ENCODE assay signal across 19 mouse cellular contexts in the genomic region with DNA sequence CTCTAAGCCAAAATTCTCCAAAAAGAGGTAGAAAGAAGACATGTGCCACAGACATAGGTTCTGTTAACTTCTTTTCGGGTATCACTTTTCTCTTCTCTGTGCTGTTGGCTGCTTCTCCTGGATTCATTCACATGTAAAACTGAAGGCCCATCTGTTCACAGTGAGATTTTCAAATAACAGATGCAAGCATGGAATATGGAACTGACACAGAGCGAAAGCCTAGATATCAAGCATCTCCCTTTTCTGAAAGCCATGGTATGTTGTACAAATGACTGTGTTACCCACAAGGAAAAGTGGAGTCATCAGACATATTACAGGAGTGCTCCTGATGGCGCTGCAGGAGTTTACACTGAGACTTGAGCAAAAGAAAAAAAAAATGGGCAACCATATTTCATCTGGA.
DNase-seq lines count a peak whose midpoint lies in the region; ATAC-seq lines count a peak whose summit lies in the region.
"Had no signal": no experiment of that assay in that cellular context is flagged by ENCODE, and none has a peak within 500 bp of the region (broad histone marks: within the 10 kb centered on the region; RNA-seq: fewer than 3 reads in every experiment).

No protein-coding gene starts in this region.

- ATAC-seq in forebrain, embryonic 13.5 days, result peak; percentile 85; the same call in 1 of the 2 replicates
- ATAC-seq in forebrain, embryonic 12.5 days (ENCODE audit: low FRiP score), result no peak
- ATAC-seq: intestine, postnatal 0 days; lung, postnatal 0 days had no signal

- no peak overlapping the region for H3K4me2 ChIP-seq in forebrain, embryonic 13.5 days
- no peak overlapping the region for H3K4me2 ChIP-seq in forebrain, embryonic 12.5 days
- H3K4me2 ChIP-seq: hindbrain, embryonic 14.5 days; limb, embryonic 12.5 days; midbrain, embryonic 11.5 days had no signal

- no peaks in the 10 kb centered on the region for H3K9me3 ChIP-seq in forebrain, embryonic 13.5 days (replicated peaks)
- no peaks in the 10 kb centered on the region for H3K9me3 ChIP-seq in forebrain, embryonic 12.5 days
- H3K9me3 ChIP-seq: limb, embryonic 12.5 days had no signal

- H3K4me3 ChIP-seq in forebrain, embryonic 13.5 days, result no peak overlapping the region
- no peak overlapping the region for H3K4me3 ChIP-seq in forebrain, embryonic 12.5 days (replicated peaks)
- H3K4me3 ChIP-seq: limb, embryonic 12.5 days had no signal

- H3K9ac ChIP-seq in forebrain, embryonic 13.5 days, result no peak overlapping the region
- no peak overlapping the region for H3K9ac ChIP-seq in forebrain, embryonic 12.5 days
- H3K9ac ChIP-seq: hindbrain, embryonic 14.5 days; limb, embryonic 12.5 days; liver, embryonic 14.5 days had no signal

- H3K36me3 ChIP-seq in forebrain, embryonic 13.5 days (ENCODE audit: poor library complexity, severe bottlenecking), result no peaks in the 10 kb centered on the region
- no peaks in the 10 kb centered on the region for H3K36me3 ChIP-seq in forebrain, embryonic 12.5 days (replicated peaks)
- H3K36me3 ChIP-seq: limb, embryonic 12.5 days had no signal

- 81% methylated on average over 3 of the region's 3 CpGs for WGBS in forebrain, embryonic 13.5 days
- 97% methylated on average over 3 of the region's 3 CpGs for WGBS in forebrain, embryonic 12.5 days

- H3K27me3 ChIP-seq in forebrain, embryonic 13.5 days, result no peaks in the 10 kb centered on the region
- H3K27me3 ChIP-seq in forebrain, embryonic 12.5 days, result no peaks in the 10 kb centered on the region
- H3K27me3 ChIP-seq: CH12.LX; limb, embryonic 12.5 days had no signal

- H3K27ac ChIP-seq in forebrain, embryonic 13.5 days, result no peak overlapping the region
- H3K27ac ChIP-seq in forebrain, embryonic 12.5 days, result no peak overlapping the region
- H3K27ac ChIP-seq: hindbrain, embryonic 14.5 days; limb, embryonic 12.5 days; liver, embryonic 14.5 days had no signal

- peak; percentile 32 for DNase-seq in right cerebral cortex, adult 18-20 months
- DNase-seq in right cerebral cortex, postnatal 4 days, result no peak
- peak; percentile 7 to 19 for DNase-seq in layer of hippocampus, postnatal 10 days (ENCODE audit: low spot score in 2 of 2)
- DNase-seq in adrenal gland, adult 18-20 months (ENCODE audit: low spot score in 2 of 2), result no peak
- no peak for DNase-seq in spleen, postnatal 10 days (ENCODE audit: low spot score in 2 of 2)
- DNase-seq in urinary bladder, adult 18-20 months (ENCODE audit: low spot score in 2 of 2), result no peak
- DNase-seq: adrenal gland, postnatal 25 days; gastrocnemius, postnatal 14 days; kidney, postnatal 10 days; thymus, postnatal 14 days had no signal

- no peaks in the 10 kb centered on the region for H3K4me1 ChIP-seq in forebrain, embryonic 13.5 days
- H3K4me1 ChIP-seq in forebrain, embryonic 12.5 days, result no peaks in the 10 kb centered on the region
- H3K4me1 ChIP-seq: limb, embryonic 12.5 days had no signal

Comparison
In these comparisons a context has a peak if more than half of its experiments do, and no peak if none do; other contexts are left out.
1. DNase-seq: peak in right cerebral cortex, adult 18-20 months (single experiment) and layer of hippocampus, postnatal 10 days (2 of 2); none in right cerebral cortex, postnatal 4 days (single experiment), adrenal gland, adult 18-20 months (0 of 2), spleen, postnatal 10 days (0 of 2) and urinary bladder, adult 18-20 months (0 of 2).